Mouse (Mus musculus) cerebellum, adult 9-11 months (tissue): ENCODE results near the gene Hist1h1t.

Source experiments
- DNase-seq: peaks from one replicate; pipeline ENCODE4 v3.0.0; 2022

Hist1h1t gene

DNA sequence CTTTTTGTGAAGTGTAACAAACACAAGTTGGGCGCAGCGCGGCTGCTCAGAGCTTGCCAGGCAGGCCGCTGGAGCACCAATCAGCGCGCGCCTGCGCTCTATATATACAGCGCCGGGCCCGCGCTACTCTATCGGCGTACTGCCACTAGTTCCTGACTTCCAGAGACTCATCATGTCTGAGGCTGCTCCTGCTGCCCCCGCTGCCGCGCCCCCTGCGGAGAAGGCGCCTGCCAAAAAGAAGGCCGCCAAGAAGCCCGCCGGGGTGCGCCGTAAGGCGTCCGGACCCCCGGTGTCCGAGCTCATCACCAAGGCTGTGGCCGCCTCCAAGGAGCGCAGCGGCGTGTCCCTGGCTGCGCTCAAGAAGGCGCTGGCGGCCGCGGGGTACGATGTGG lies 43.1 kb downstream of the Hist1h1t start, which contains the start of gene Hist1h1c:
Hist1h1c (plus strand) TSS at position 132 of the 392 bp plus-strand sequence.
- DNase-seq = peak; percentile 85

DNA sequence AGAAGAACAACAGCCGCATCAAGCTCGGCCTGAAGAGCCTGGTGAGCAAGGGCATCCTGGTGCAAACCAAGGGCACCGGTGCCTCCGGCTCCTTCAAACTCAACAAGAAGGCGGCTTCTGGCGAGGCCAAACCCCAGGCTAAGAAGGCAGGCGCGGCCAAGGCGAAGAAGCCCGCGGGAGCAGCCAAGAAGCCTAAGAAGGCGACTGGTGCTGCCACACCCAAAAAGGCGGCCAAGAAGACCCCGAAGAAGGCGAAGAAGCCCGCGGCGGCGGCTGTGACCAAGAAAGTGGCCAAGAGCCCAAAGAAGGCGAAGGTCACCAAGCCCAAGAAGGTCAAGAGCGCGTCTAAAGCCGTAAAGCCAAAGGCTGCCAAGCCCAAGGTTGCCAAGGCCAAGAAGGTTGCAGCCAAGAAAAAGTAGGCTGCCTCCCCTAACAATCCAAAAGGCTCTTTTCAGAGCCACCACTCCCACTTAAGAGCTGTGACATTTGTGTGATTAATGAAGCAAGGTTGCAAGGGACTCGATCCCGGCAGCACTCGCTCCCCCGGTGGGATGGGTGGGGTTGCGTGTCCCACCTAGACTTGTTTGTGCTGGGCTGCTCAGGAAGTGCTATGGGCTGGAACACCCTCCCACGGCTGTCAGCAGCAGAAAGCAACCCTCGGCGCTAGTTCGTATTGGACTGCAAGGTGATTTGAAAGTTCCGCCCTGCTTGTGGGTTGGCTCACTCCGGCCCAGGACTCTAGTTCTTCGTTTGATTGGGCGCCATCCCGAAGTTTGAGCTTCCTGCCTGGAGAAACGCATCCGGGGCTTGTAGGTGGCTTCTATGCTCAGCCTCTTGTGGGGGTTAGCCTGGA lies 43.7 kb downstream of the Hist1h1t start:
- DNase-seq = peak; percentile 95

DNA sequence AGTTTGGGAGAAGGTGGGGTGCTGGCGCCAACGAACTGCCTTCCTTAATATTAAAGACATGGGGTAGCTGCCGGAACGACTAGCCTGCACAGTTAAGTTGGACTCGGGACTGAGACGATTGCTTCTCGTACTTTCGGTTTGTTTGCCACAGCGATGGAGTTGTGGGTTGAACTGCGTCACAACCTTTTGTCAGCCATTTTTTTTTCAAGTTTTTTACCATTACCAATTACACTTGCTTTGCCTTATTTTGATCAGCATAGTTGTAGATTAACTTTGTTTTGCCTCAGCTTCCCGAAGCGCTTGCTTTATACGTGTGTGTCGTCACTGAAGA lies 44.3 kb downstream of the Hist1h1t start:
- DNase-seq = no peak

DNA sequence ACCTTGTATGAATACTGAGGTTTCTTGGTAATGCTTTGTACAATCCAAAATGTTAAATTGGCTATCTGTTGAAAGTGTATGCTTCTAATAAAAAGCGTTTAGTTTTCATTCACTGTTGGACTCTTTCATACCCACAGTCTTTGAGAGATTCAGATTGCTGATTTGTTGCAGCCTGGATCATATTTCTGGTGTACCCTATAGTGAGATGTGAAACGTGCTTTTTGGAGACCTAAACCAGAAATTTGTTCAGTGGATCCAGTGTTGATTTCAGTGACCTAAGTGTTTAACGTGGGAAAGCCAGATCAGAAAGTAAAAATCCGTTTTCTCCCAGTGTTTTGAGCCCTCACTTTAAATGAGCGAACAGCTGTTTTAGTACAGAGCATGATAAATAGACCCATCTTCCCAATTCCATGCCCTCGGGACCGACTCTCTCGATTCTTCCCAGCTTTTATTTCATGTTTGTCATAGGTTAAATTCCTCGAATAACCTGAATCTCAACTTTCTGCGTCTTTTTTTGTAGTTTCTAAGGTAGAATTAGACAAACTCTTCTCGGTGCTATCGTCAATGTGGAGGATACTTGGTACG lies 44.7 kb downstream of the Hist1h1t start:
- no peak for DNase-seq

DNA sequence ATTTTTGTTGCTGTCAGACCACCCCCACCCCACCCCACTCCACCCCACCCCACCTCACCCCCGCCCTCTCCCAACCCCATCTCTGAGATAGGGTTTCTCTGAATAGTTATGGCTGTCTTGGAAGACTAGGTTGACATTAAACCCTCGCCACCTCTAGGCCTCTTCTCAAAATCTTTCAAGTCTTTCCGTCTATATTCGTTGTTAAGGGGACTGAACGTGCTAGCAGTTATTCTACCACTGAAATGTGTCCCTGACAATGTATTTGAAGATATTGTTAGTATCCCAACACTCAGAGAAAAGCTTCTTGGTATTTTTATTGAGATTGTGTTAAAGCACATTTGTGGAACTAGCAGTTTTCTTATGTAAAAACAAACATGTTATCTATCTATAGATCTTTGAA lies 45.3 kb downstream of the Hist1h1t start:
- DNase-seq = no peak

DNA sequence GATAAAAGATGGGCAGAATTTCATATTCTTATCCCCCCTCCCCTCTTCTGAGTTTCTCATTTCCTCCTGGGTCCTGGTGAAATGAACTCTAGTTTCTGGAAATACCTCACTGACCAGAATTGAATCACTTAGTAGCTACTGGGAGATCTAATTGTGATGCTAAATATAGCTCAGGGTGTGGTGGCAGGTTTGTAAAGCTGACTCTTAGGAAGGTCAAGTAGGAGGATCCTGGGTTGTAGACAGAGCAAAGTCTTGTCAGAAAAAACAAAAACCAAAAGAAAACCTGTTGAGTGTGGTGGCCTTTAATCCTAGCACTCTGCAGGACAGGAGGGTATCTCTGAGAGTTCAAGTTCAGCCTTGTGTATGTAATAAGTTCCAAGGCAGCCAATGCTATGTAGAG lies 46.4 kb downstream of the Hist1h1t start:
- no peak for DNase-seq

DNA sequence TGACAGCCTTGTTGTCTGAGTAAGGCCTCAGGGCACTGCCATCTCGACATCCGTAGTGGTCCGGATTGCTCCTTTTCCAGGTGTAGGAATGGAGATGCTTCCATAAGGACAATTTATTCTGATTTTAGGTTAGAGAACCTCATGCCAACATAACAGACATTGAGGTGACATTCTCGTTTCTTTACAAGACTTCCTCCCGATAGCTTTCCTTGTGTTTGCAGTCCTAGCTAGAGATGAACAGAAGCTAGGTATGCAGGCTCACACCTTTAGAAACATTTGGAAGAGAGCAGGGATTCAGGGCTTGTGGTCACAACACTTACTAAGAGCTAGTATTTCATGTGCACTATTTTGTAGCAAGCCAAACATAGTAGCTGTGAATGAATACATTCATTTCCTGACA lies 47.6 kb downstream of the Hist1h1t start:
- DNase-seq = no peak

DNA sequence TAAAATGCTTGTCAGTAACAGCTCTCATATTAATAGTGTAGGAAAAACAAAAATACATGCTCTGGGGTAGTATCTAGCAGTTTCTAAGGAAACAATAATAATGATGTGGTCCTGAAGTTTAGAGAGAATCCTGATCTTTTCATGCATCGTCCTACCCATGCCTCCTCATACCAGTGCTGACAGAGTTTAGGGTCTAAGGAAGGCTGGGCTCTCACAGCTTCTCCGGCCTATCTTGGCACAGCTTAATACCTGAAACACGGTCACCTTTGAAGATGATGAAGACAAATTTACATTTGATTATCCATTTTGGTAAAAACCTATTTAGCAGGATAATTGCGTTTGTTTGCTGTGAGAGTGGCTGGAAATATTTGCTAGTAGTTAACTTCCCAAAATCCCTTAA lies 48.3 kb downstream of the Hist1h1t start:
- DNase-seq = no peak

DNA sequence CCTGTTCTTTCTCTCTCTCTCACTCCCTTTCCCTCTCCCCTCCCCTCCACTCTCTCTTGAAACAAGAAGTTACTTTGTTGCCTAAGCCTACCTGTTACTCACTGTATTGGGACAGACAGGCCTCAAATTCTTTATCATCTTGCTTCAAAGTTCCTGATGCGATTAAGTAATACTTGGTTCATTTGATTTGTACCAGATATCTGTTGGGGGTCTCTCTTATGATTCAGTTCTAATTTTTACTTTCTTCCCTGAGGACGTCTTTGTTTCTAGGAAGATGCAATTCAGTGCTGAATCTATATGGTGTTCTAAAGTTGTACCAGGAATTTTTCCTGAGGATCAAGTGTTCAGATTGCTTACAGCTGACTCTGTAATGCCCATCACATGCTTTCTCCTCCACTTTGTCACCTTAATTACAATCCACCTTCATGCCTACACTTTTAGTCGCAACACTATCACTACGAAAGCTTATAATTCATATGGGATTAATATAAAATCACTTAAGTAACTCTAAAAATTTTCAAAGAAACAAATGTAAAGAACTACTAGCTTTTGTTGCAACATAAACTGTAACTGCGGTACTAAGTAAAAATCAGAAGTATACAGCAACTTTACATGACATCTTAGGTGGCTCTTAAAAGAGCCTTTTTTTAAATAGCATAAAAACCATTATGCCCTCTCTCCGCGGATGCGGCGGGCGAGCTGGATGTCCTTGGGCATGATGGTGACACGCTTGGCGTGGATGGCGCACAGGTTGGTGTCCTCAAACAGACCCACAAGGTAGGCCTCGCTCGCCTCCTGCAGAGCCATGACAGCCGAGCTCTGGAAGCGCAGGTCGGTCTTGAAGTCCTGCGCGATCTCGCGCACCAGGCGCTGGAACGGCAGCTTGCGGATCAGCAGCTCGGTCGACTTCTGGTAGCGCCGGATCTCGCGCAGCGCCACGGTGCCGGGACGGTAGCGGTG lies 49.1 kb downstream of the Hist1h1t start:
- DNase-seq = no peak

DNA sequence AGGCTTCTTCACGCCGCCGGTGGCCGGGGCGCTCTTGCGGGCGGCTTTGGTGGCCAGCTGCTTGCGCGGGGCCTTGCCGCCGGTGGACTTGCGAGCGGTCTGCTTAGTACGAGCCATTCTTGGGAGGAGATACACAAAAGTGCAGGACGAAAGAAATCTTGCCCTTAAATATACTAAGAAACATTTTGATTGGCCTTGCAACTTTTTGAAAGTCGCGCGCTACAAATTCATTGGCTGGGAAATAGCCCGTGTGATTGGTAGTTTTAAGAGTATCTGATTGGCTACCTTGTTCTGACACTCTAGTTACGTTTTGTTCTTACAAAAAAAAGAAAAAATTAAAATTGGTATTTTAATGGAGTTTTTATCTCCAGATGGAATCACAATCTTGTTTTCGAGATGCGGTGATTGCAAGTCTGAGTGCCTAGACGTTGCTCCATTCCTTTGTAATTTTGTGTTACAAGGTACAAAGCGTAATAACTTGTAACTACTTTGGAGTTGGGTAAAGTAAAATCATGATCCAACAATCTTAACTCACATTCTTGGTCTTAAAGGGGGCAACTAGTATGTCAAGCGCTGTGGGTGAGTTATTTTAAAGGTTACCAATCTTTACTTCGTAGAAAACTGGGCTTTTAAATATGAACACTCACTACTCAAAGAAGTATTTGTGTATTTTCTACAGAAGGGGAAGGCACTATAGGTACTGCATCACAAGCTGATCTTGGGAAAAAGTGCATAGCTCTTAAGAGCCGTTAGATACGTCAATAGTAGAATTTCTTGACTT lies 50.0 kb downstream of the Hist1h1t start, which contains the start of gene Hist1h3c:
Hist1h3c (minus strand) TSS at position 222 of the 781 bp plus-strand sequence.
- DNase-seq = peak; percentile 79
